Mouse (Mus musculus): Measurements from ENCODE around the gene Ddi2. TPM values are rescaled to one million over a fixed set of nuclear protein-coding genes. Genes with fewer than 3 reads are reported as not detected.
"Not testable (repeated sequence)": the region's sequence is repeated elsewhere in the genome, so short reads cannot be mapped to it uniquely, and the experiment has no call there.

Ddi2 gene
- polyA plus RNA-seq (2012; rRNA removed) = 21.9 and 23.4 TPM in 2 replicates

- H3K36me3 ChIP-seq (ENCODE audit: control insufficient read depth, insufficient read depth, low read length) = no peaks in the 10 kb centered on the region; the same call in 1 of the 2 replicates
- DNase-seq = peak; percentile 94
- peak; percentile 72 for TF ChIP-seq POLR2A (IDR thresholded peaks at IDR 0.05; ENCODE audit: low read depth, low read length)
- TF ChIP-seq CTCF (conservative IDR thresholded peaks at IDR 0.05; ENCODE audit: insufficient read depth, insufficient read length, low read depth, low read length) = no peak
- H3K27me3 ChIP-seq (replicated peaks; ENCODE audit: control insufficient read depth, insufficient read depth, low read length) = no peaks in the 10 kb centered on the region
- WGBS = under 1% methylated on average over 104 of the region's 105 CpGs
- H3K4me3 ChIP-seq (ENCODE audit: insufficient read depth, low read depth, low read length) = peak within 1 kb of the TSS; percentile 78
- peak within 1 kb of the TSS; percentile 88 for H3K27ac ChIP-seq (ENCODE audit: insufficient read depth, low read depth, low read length)
- H3K4me1 ChIP-seq (ENCODE audit: control insufficient read depth, insufficient read depth, low read length) = peaks cover 42% of the 10 kb centered on the region
Measured at GRCm38 (mm10) chr4:141722731-141723672, at the start of gene Ddi2. Gene Ddi2 (minus strand): TSS chr4:141723419.

GRCm38 (mm10) chr4:141773019-141773418, 49.8 kb upstream of the Ddi2 start:
- not testable (repeated sequence) for DNase-seq; H3K4me3 ChIP-seq (ENCODE audit: insufficient read depth, low read depth, low read length); H3K36me3 ChIP-seq (ENCODE audit: control insufficient read depth, insufficient read depth, low read length); H3K27me3 ChIP-seq (replicated peaks; ENCODE audit: control insufficient read depth, insufficient read depth, low read length); H3K27ac ChIP-seq (ENCODE audit: insufficient read depth, low read depth, low read length); H3K4me1 ChIP-seq (ENCODE audit: control insufficient read depth, insufficient read depth, low read length)
- WGBS = 86% methylated on average over 4 of the region's 4 CpGs

GRCm38 (mm10) chr4:141771823-141772222, 48.6 kb upstream of the Ddi2 start:
- 93% methylated on average over 8 of the region's 8 CpGs for WGBS
- Histone ChIP-seq H3K4me3 (ENCODE audit: insufficient read depth, low read depth, low read length) (no peak overlapping the region), H3K27me3 (replicated peaks; ENCODE audit: control insufficient read depth, insufficient read depth, low read length) (no peaks in the 10 kb centered on the region), H3K36me3 (ENCODE audit: control insufficient read depth, insufficient read depth, low read length) (peaks cover 3% of the 10 kb centered on the region; the same call in 1 of the 2 replicates), H3K4me1 (ENCODE audit: control insufficient read depth, insufficient read depth, low read length) (no peaks in the 10 kb centered on the region), H3K27ac (ENCODE audit: insufficient read depth, low read depth, low read length) (no peak overlapping the region)
- TF ChIP-seq POLR2A (IDR thresholded peaks at IDR 0.05; ENCODE audit: low read depth, low read length) = no peak
- no peak for TF ChIP-seq CTCF (conservative IDR thresholded peaks at IDR 0.05; ENCODE audit: insufficient read depth, insufficient read length, low read depth, low read length)
- DNase-seq = no peak

- 88% methylated on average over 8 of the region's 8 CpGs for WGBS
- Histone ChIP-seq H3K27me3 (replicated peaks; ENCODE audit: control insufficient read depth, insufficient read depth, low read length) (no peaks in the 10 kb centered on the region), H3K36me3 (ENCODE audit: control insufficient read depth, insufficient read depth, low read length) (no peaks in the 10 kb centered on the region; the same call in 1 of the 2 replicates), H3K27ac (ENCODE audit: insufficient read depth, low read depth, low read length) (no peak overlapping the region), H3K4me3 (ENCODE audit: insufficient read depth, low read depth, low read length) (no peak overlapping the region), H3K4me1 (ENCODE audit: control insufficient read depth, insufficient read depth, low read length) (no peaks in the 10 kb centered on the region)
- no peak for DNase-seq
- no peak for TF ChIP-seq CTCF (conservative IDR thresholded peaks at IDR 0.05; ENCODE audit: insufficient read depth, insufficient read length, low read depth, low read length)
- TF ChIP-seq POLR2A (IDR thresholded peaks at IDR 0.05; ENCODE audit: low read depth, low read length) = no peak
Measured at GRCm38 (mm10) chr4:141769501-141770160, 46.4 kb upstream of the Ddi2 start.

GRCm38 (mm10) chr4:141767353-141768036, 44.3 kb upstream of the Ddi2 start:
- DNase-seq = peak; percentile 24
- Histone ChIP-seq H3K27ac (ENCODE audit: insufficient read depth, low read depth, low read length) (peak overlapping the region; percentile 41), H3K4me3 (ENCODE audit: insufficient read depth, low read depth, low read length) (no peak overlapping the region), H3K4me1 (ENCODE audit: control insufficient read depth, insufficient read depth, low read length) (no peaks in the 10 kb centered on the region), H3K36me3 (ENCODE audit: control insufficient read depth, insufficient read depth, low read length) (no peaks in the 10 kb centered on the region; the same call in none of the 2 replicates), H3K27me3 (replicated peaks; ENCODE audit: control insufficient read depth, insufficient read depth, low read length) (no peaks in the 10 kb centered on the region)
- WGBS = 71% methylated on average over 19 of the region's 19 CpGs
- TF ChIP-seq CTCF (conservative IDR thresholded peaks at IDR 0.05; ENCODE audit: insufficient read depth, insufficient read length, low read depth, low read length) (no peak), POLR2A (IDR thresholded peaks at IDR 0.05; ENCODE audit: low read depth, low read length) (no peak)

GRCm38 (mm10) chr4:141766668-141767352, 43.6 kb upstream of the Ddi2 start:
- DNase-seq = peak; percentile 54
- H3K4me1 ChIP-seq (ENCODE audit: control insufficient read depth, insufficient read depth, low read length) = no peaks in the 10 kb centered on the region
- no peaks in the 10 kb centered on the region; the same call in none of the 2 replicates for H3K36me3 ChIP-seq (ENCODE audit: control insufficient read depth, insufficient read depth, low read length)
- H3K4me3 ChIP-seq (ENCODE audit: insufficient read depth, low read depth, low read length) = no peak overlapping the region
- peak overlapping the region; percentile 41 for H3K27ac ChIP-seq (ENCODE audit: insufficient read depth, low read depth, low read length)
- TF ChIP-seq CTCF (conservative IDR thresholded peaks at IDR 0.05; ENCODE audit: insufficient read depth, insufficient read length, low read depth, low read length) (no peak), POLR2A (IDR thresholded peaks at IDR 0.05; ENCODE audit: low read depth, low read length) (no peak)
- no peaks in the 10 kb centered on the region for H3K27me3 ChIP-seq (replicated peaks; ENCODE audit: control insufficient read depth, insufficient read depth, low read length)
- WGBS = 42% methylated on average over 19 of the region's 19 CpGs

Measured in kidney, adult 2 months (tissue).